8 mouse cellular contexts compared by ENCODE assay signal in genomic region chr17:28329503-28330231, GRCm38 (mm10). TPM values are rescaled to one million over a fixed set of nuclear protein-coding genes. Genes with fewer than 3 reads are reported as not detected.
DNase-seq lines count a peak whose midpoint lies in the region; ATAC-seq and TF ChIP-seq lines count a peak whose summit lies in the region.

No protein-coding gene starts in this region.

- TF ChIP-seq CTCF in intestine, postnatal 0 days (IDR thresholded peaks at IDR 0.05; ENCODE audit: low read depth), result no peak
- TF ChIP-seq CTCF in small intestine, adult 2 months (IDR thresholded peaks at IDR 0.05; ENCODE audit: extremely low read depth, insufficient read length, insufficient replicate concordance, low read depth, low read length), result no peak

- H3K27me3 ChIP-seq in lung, embryonic 16.5 days (ENCODE audit: control insufficient read depth, insufficient read depth, low read depth, low read length), result no peaks in the 10 kb centered on the region
- no peaks in the 10 kb centered on the region for H3K27me3 ChIP-seq in embryonic facial prominence, embryonic 12.5 days
- no peaks in the 10 kb centered on the region for H3K27me3 ChIP-seq in intestine, postnatal 0 days (replicated peaks; ENCODE audit: control insufficient read depth, insufficient read depth, low read length)
- no peaks in the 10 kb centered on the region for H3K27me3 ChIP-seq in small intestine, adult 2 months (ENCODE audit: control insufficient read depth, insufficient read depth, low read length)

- DNase-seq in lung, adult 18-20 months, result no peak
- DNase-seq in embryo, embryonic 11 days, result no peak
- DNase-seq in embryo, embryonic 10 days (ENCODE audit: low spot score), result no peak
- DNase-seq in urinary bladder, postnatal 25 days (ENCODE audit: low spot score), result no peak

- 4% methylated on average over 4 of the region's 4 CpGs for WGBS in lung, embryonic 16.5 days
- WGBS in embryonic facial prominence, embryonic 12.5 days, result 2% methylated on average over 4 of the region's 4 CpGs
- WGBS in intestine, postnatal 0 days, result 2% methylated on average over 4 of the region's 4 CpGs
- 4% methylated on average over 4 of the region's 4 CpGs for WGBS in small intestine, adult 2 months

- H3K4me2 ChIP-seq in lung, embryonic 16.5 days (ENCODE audit: low read depth, low read length), result peak overlapping the region; percentile 80
- H3K4me2 ChIP-seq in embryonic facial prominence, embryonic 12.5 days (replicated peaks), result peak overlapping the region; percentile 96
- peak overlapping the region; percentile 81 for H3K4me2 ChIP-seq in intestine, postnatal 0 days (replicated peaks; ENCODE audit: low read depth)

- H3K4me3 ChIP-seq in lung, embryonic 16.5 days (ENCODE audit: low read length), result peak overlapping the region; percentile 96
- H3K4me3 ChIP-seq in embryonic facial prominence, embryonic 12.5 days, result peak overlapping the region; percentile 74
- H3K4me3 ChIP-seq in intestine, postnatal 0 days (ENCODE audit: low read depth, low read length), result peak overlapping the region; percentile 58
- H3K4me3 ChIP-seq in small intestine, adult 2 months (ENCODE audit: low read depth, low read length), result peak overlapping the region; percentile 70

- H3K27ac ChIP-seq in lung, embryonic 16.5 days (ENCODE audit: low read length), result peak overlapping the region; percentile 96
- peak overlapping the region; percentile 95 for H3K27ac ChIP-seq in embryonic facial prominence, embryonic 12.5 days
- peak overlapping the region; percentile 97; the same call in 1 of the 2 replicates for H3K27ac ChIP-seq in intestine, postnatal 0 days (ENCODE audit: low read depth, low read length)
- peak overlapping the region; percentile 76 for H3K27ac ChIP-seq in small intestine, adult 2 months (ENCODE audit: insufficient read depth, low read depth, low read length)

- H3K9me3 ChIP-seq in lung, embryonic 16.5 days (ENCODE audit: control insufficient read depth, low read length), result no peaks in the 10 kb centered on the region; the same call in 1 of the 2 replicates
- no peaks in the 10 kb centered on the region for H3K9me3 ChIP-seq in embryonic facial prominence, embryonic 12.5 days
- H3K9me3 ChIP-seq in intestine, postnatal 0 days (ENCODE audit: control insufficient read depth), result no peaks in the 10 kb centered on the region

- H3K4me1 ChIP-seq in lung, embryonic 16.5 days (replicated peaks; ENCODE audit: control insufficient read depth, insufficient read depth, low read length), result peaks cover 31% of the 10 kb centered on the region
- peaks cover 45% of the 10 kb centered on the region for H3K4me1 ChIP-seq in embryonic facial prominence, embryonic 12.5 days
- H3K4me1 ChIP-seq in intestine, postnatal 0 days (replicated peaks; ENCODE audit: control insufficient read depth, insufficient read depth, low read length), result peaks cover 15% of the 10 kb centered on the region
- peaks cover 6% of the 10 kb centered on the region; the same call in 1 of the 2 replicates for H3K4me1 ChIP-seq in small intestine, adult 2 months (ENCODE audit: control insufficient read depth, insufficient read depth, insufficient read length, low read length)

- H3K36me3 ChIP-seq in lung, embryonic 16.5 days (ENCODE audit: control insufficient read depth, insufficient read depth, low read length), result peaks cover 31% of the 10 kb centered on the region
- peaks cover 48% of the 10 kb centered on the region for H3K36me3 ChIP-seq in embryonic facial prominence, embryonic 12.5 days
- peaks cover 45% of the 10 kb centered on the region for H3K36me3 ChIP-seq in intestine, postnatal 0 days (ENCODE audit: control insufficient read depth, insufficient read depth)
- peaks cover 47% of the 10 kb centered on the region for H3K36me3 ChIP-seq in small intestine, adult 2 months (ENCODE audit: control insufficient read depth, insufficient read depth, low read length)

- H3K9ac ChIP-seq in lung, embryonic 16.5 days (ENCODE audit: low read length), result peak overlapping the region; percentile 100
- H3K9ac ChIP-seq in embryonic facial prominence, embryonic 12.5 days, result peak overlapping the region; percentile 93
- peak overlapping the region; percentile 91 for H3K9ac ChIP-seq in intestine, postnatal 0 days (ENCODE audit: low read depth, low read length)

- TF ChIP-seq POLR2A in small intestine, adult 2 months (IDR thresholded peaks at IDR 0.05; ENCODE audit: low read depth, low read length), result no peak

- no peak for ATAC-seq in lung, embryonic 16.5 days (ENCODE audit: low read depth)
- ATAC-seq in embryonic facial prominence, embryonic 12.5 days (ENCODE audit: insufficient number of reproducible peaks, insufficient read depth, low FRiP score, low TSS enrichment), result no peak
- no peak for ATAC-seq in intestine, postnatal 0 days

RNA-seq across cellular contexts. Expression of gene Rpl10a, which starts 1.4 kb away (rescaled TPM):
- 615 and 635 TPM in 2 replicates for polyA plus RNA-seq in lung, embryonic 16.5 days (2015; fragmentation: Nextera tagmentation; extraction: Ambion mirVana)
- 496 and 505 TPM in 2 replicates for polyA plus RNA-seq in embryonic facial prominence, embryonic 12.5 days (2016; fragmentation: Nextera tagmentation; extraction: Ambion mirVana)
- 383 and 417 TPM in 2 replicates for polyA plus RNA-seq in intestine, postnatal 0 days (2015; fragmentation: Nextera tagmentation; extraction: Ambion mirVana)
- 1,432 and 2,365 TPM in 2 replicates for polyA plus RNA-seq in small intestine, adult 2 months (2012; rRNA removed)

RNA-seq across cellular contexts. Expression of gene Fance, which starts 16.3 kb away (rescaled TPM):
- 22.1 and 32.4 TPM in 2 replicates for polyA plus RNA-seq in lung, embryonic 16.5 days (2015; fragmentation: Nextera tagmentation; extraction: Ambion mirVana)
- 37.0 and 38.4 TPM in 2 replicates for polyA plus RNA-seq in embryonic facial prominence, embryonic 12.5 days (2016; fragmentation: Nextera tagmentation; extraction: Ambion mirVana)
- polyA plus RNA-seq in intestine, postnatal 0 days (2015; fragmentation: Nextera tagmentation; extraction: Ambion mirVana), result 10.3 and 11.0 TPM in 2 replicates
- polyA plus RNA-seq in small intestine, adult 2 months (2012; rRNA removed), result 13.3 and 16.6 TPM in 2 replicates

RNA-seq across cellular contexts. Expression of gene Tead3, which starts 20.9 kb away (rescaled TPM):
- 11.6 and 12.4 TPM in 2 replicates for polyA plus RNA-seq in lung, embryonic 16.5 days (2015; fragmentation: Nextera tagmentation; extraction: Ambion mirVana)
- 14.1 and 17.9 TPM in 2 replicates for polyA plus RNA-seq in embryonic facial prominence, embryonic 12.5 days (2016; fragmentation: Nextera tagmentation; extraction: Ambion mirVana)
- 5.8 and 6.2 TPM in 2 replicates for polyA plus RNA-seq in intestine, postnatal 0 days (2015; fragmentation: Nextera tagmentation; extraction: Ambion mirVana)
- polyA plus RNA-seq in small intestine, adult 2 months (2012; rRNA removed), result 25.2 and 36.7 TPM in 2 replicates

RNA-seq across cellular contexts. Expression of gene Tulp1, which starts 35.4 kb away (rescaled TPM):
- polyA plus RNA-seq in lung, embryonic 16.5 days (2015; fragmentation: Nextera tagmentation; extraction: Ambion mirVana), result 7.6 and 9.3 TPM in 2 replicates
- polyA plus RNA-seq in embryonic facial prominence, embryonic 12.5 days (2016; fragmentation: Nextera tagmentation; extraction: Ambion mirVana), result 8.4 and 9.3 TPM in 2 replicates
- polyA plus RNA-seq in intestine, postnatal 0 days (2015; fragmentation: Nextera tagmentation; extraction: Ambion mirVana), result 1.2 and 1.4 TPM in 2 replicates
- 0.34 TPM in 1 of 2 replicates, not detected in the other for polyA plus RNA-seq in small intestine, adult 2 months (2012; rRNA removed)
